In the genomic region with DNA sequence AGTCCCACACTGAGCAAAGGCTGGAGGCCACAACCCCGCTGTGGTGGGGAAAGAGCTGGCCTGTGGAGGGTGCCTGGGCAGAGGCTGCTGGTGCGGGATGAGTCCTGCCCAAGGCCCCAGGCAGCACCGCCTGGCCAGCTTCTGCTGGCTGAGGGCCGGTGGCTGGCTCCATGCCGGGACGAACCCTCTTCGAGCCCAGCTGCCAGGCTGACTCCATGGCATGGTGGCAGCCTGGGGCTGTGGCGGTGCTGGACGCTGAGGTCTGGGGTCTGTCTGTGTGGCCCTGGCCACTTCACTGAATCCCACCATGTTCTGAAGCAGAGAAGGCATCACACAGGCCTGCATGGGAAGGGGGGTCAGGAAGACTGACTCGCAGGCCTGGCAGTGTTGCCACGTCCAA, we compare ENCODE assay signal across 24 mouse cellular contexts. TPM values are rescaled to one million over a fixed set of nuclear protein-coding genes. Genes with fewer than 3 reads are reported as not detected.
A peak's percentile ranks its signal among the peaks of the same experiment; 100 is the strongest.
DNase-seq lines count a peak whose midpoint lies in the region; ATAC-seq lines count a peak whose summit lies in the region.
"Had no signal": no experiment of that assay in that cellular context is flagged by ENCODE, and none has a peak within 500 bp of the region (broad histone marks: within the 10 kb centered on the region; RNA-seq: fewer than 3 reads in every experiment).

No protein-coding gene starts in this region.

- H3K9ac ChIP-seq in liver, embryonic 11.5 days (ENCODE audit: low read depth, low read length), result no peak overlapping the region; the same call in 1 of the 2 replicates
- H3K9ac ChIP-seq in liver, embryonic 12.5 days, result no peak overlapping the region
- H3K9ac ChIP-seq: heart, embryonic 15.5 days; hindbrain, embryonic 13.5 days; limb, embryonic 13.5 days; midbrain, embryonic 15.5 days had no signal

- intact Hi-C loops in heart, postnatal 14 days (cut with DNase I), result no loop called here

- no peaks in the 10 kb centered on the region for H3K9me3 ChIP-seq in liver, embryonic 11.5 days (ENCODE audit: control insufficient read depth, low read length)
- H3K9me3 ChIP-seq in liver, embryonic 12.5 days (replicated peaks), result no peaks in the 10 kb centered on the region
- H3K9me3 ChIP-seq: heart, embryonic 15.5 days; hindbrain, embryonic 13.5 days; limb, embryonic 13.5 days; megakaryocyte, embryonic 14.5 days; midbrain, embryonic 15.5 days had no signal

- H3K4me3 ChIP-seq in liver, embryonic 11.5 days (ENCODE audit: low read depth, low read length), result no peak overlapping the region
- no peak overlapping the region for H3K4me3 ChIP-seq in liver, embryonic 12.5 days
- H3K4me3 ChIP-seq: heart, embryonic 15.5 days; hindbrain, embryonic 13.5 days; limb, embryonic 13.5 days; megakaryocyte, embryonic 14.5 days; midbrain, embryonic 15.5 days had no signal

- no peaks in the 10 kb centered on the region for H3K4me1 ChIP-seq in liver, embryonic 11.5 days (replicated peaks; ENCODE audit: control insufficient read depth, insufficient read depth, low read length)
- no peaks in the 10 kb centered on the region for H3K4me1 ChIP-seq in liver, embryonic 12.5 days
- H3K4me1 ChIP-seq: hindbrain, embryonic 13.5 days; limb, embryonic 13.5 days; midbrain, embryonic 15.5 days had no signal

- DNase-seq in adrenal gland, adult 2 months, result peak; percentile 1
- DNase-seq in adrenal gland, postnatal 14 days, result no peak
- peak; percentile 81 for DNase-seq in heart, adult 11 months
- no peak for DNase-seq in heart, postnatal 14 days
- peak; percentile 24 for DNase-seq in liver, embryonic 11.5 days (ENCODE audit: low spot score)
- DNase-seq in spleen, postnatal 14 days (ENCODE audit: low spot score in 2 of 2), result no peak
- DNase-seq: adrenal gland, postnatal 25 days; heart, adult 18-20 months; layer of hippocampus, adult 9-11 months; lung, postnatal 14 days; retina, postnatal 1 day; thymus, postnatal 14 days had no signal

- H3K27me3 ChIP-seq in liver, embryonic 11.5 days (replicated peaks; ENCODE audit: control insufficient read depth, insufficient read depth, low read length), result no peaks in the 10 kb centered on the region
- peaks cover 6% of the 10 kb centered on the region; the same call in 1 of the 2 replicates for H3K27me3 ChIP-seq in liver, embryonic 12.5 days (replicated peaks)
- H3K27me3 ChIP-seq: heart, embryonic 15.5 days; hindbrain, embryonic 13.5 days; limb, embryonic 13.5 days; midbrain, embryonic 15.5 days had no signal

- no peak for ATAC-seq in liver, embryonic 11.5 days (replicated peaks; ENCODE audit: low FRiP score)
- no peak for ATAC-seq in liver, embryonic 12.5 days
- 0 out of 2 replicates have a peak, but pooled peaks have one; percentile 17 for ATAC-seq in erythroid progenitor cell, adult 5-6 weeks (replicated peaks; ENCODE audit: low FRiP score, poor library complexity, severe bottlenecking)
- ATAC-seq: forebrain, embryonic 14.5 days; midbrain, embryonic 15.5 days had no signal

- no peak overlapping the region for H3K27ac ChIP-seq in liver, embryonic 11.5 days (ENCODE audit: low read depth, low read length)
- H3K27ac ChIP-seq in liver, embryonic 12.5 days, result no peak overlapping the region
- H3K27ac ChIP-seq: heart, embryonic 15.5 days; hindbrain, embryonic 13.5 days; limb, embryonic 13.5 days; midbrain, embryonic 15.5 days had no signal

- peaks cover 48% of the 10 kb centered on the region for H3K36me3 ChIP-seq in liver, embryonic 11.5 days (ENCODE audit: control insufficient read depth, insufficient read depth, low read length)
- H3K36me3 ChIP-seq in liver, embryonic 12.5 days, result peaks cover 67% of the 10 kb centered on the region

- H3K4me2 ChIP-seq in liver, embryonic 11.5 days, result no peak overlapping the region
- H3K4me2 ChIP-seq in liver, embryonic 12.5 days, result no peak overlapping the region
- H3K4me2 ChIP-seq: heart, embryonic 15.5 days; hindbrain, embryonic 13.5 days; limb, embryonic 13.5 days; midbrain, embryonic 15.5 days had no signal

- 88% methylated on average over 11 of the region's 11 CpGs for WGBS in liver, embryonic 11.5 days
- WGBS in liver, embryonic 12.5 days (ENCODE audit: insufficient replicate concordance), result 87% methylated on average over 11 of the region's 11 CpGs

RNA-seq across cellular contexts. Expression of a gene that starts 7.2 kb away (rescaled TPM):
- 10 to 100 TPM; 30.3 to 34.7 TPM for total RNA-seq in adrenal gland, adult 2 months (2021)
- 33.5 and 44.3 TPM in 2 replicates for polyA plus RNA-seq in adrenal gland, adult 2 months (2012; rRNA removed)
- total RNA-seq in adrenal gland, postnatal 14 days (2021), result 16.6 and 19.3 TPM in 2 replicates
- 1 to 10 TPM; 2.4 to 3.1 TPM for total RNA-seq in heart, postnatal 14 days (2021)
- polyA plus RNA-seq in liver, embryonic 11.5 days (2014; fragmentation: Nextera tagmentation; extraction: Ambion mirVana), result 27.1 and 30.1 TPM in 2 replicates
- 18.0 and 19.9 TPM in 2 replicates for polyA plus RNA-seq in liver, embryonic 12.5 days (2016; fragmentation: Nextera tagmentation; extraction: Ambion mirVana)
- total RNA-seq in erythroid progenitor cell, adult 5-6 weeks (2015; ENCODE audit: low replicate concordance), result 2.5 TPM in 1 of 2 replicates, not detected in the other
- total RNA-seq in erythroid progenitor cell, adult 5-6 weeks (2017; ENCODE audit: low replicate concordance), result not detected in 2 replicates

RNA-seq across cellular contexts. Expression of a gene that starts 14.3 kb away (rescaled TPM):
- 10 to 100 TPM; 26.7 to 30.9 TPM for total RNA-seq in adrenal gland, adult 2 months (2021)
- polyA plus RNA-seq in adrenal gland, adult 2 months (2012; rRNA removed), result 150 and 154 TPM in 2 replicates
- 29.1 and 40.7 TPM in 2 replicates for total RNA-seq in adrenal gland, postnatal 14 days (2021)
- total RNA-seq in heart, postnatal 14 days (2021), result 10 to 100 TPM in 1 of 2 experiments, 1 to 10 TPM in 1; 9.2 to 12.4 TPM
- 33.1 and 36.5 TPM in 2 replicates for polyA plus RNA-seq in liver, embryonic 11.5 days (2014; fragmentation: Nextera tagmentation; extraction: Ambion mirVana)
- polyA plus RNA-seq in liver, embryonic 12.5 days (2016; fragmentation: Nextera tagmentation; extraction: Ambion mirVana), result 20.1 and 20.5 TPM in 2 replicates
- total RNA-seq in erythroid progenitor cell, adult 5-6 weeks (2015; ENCODE audit: low replicate concordance), result not detected in 2 replicates
- total RNA-seq in erythroid progenitor cell, adult 5-6 weeks (2017; ENCODE audit: low replicate concordance), result 0.77 TPM in 1 of 2 replicates, not detected in the other

RNA-seq across cellular contexts. Expression of a gene that starts 46.4 kb away (rescaled TPM):
- total RNA-seq in adrenal gland, adult 2 months (2021), result not detected
- polyA plus RNA-seq in adrenal gland, adult 2 months (2012; rRNA removed), result not detected in 2 replicates
- total RNA-seq in adrenal gland, postnatal 14 days (2021), result not detected in 2 replicates
- total RNA-seq in heart, postnatal 14 days (2021), result not detected
- not detected in 2 replicates for polyA plus RNA-seq in liver, embryonic 11.5 days (2014; fragmentation: Nextera tagmentation; extraction: Ambion mirVana)
- polyA plus RNA-seq in liver, embryonic 12.5 days (2016; fragmentation: Nextera tagmentation; extraction: Ambion mirVana), result not detected in 2 replicates
- total RNA-seq in erythroid progenitor cell, adult 5-6 weeks (2015; ENCODE audit: low replicate concordance), result not detected in 2 replicates
- total RNA-seq in erythroid progenitor cell, adult 5-6 weeks (2017; ENCODE audit: low replicate concordance), result not detected in 2 replicates
- total RNA-seq: adrenal gland, postnatal 25 days; gastrocnemius, adult 18-20 months; heart, adult 18-20 months; neutrophil, adult 5-6 weeks had no signal
- polyA plus RNA-seq: forebrain, embryonic 14.5 days; heart, embryonic 15.5 days; hindbrain, embryonic 13.5 days; limb, embryonic 13.5 days; liver, embryonic 16.5 days; midbrain, embryonic 15.5 days; small intestine, adult 2 months had no signal

Comparison
In these comparisons a context has a peak if more than half of its experiments do, and no peak if none do; other contexts are left out.
1. DNase-seq: peak in adrenal gland, adult 2 months (single experiment), heart, adult 11 months (single experiment) and liver, embryonic 11.5 days (single experiment); none in adrenal gland, postnatal 14 days (single experiment), heart, postnatal 14 days (0 of 2) and spleen, postnatal 14 days (0 of 2).
2. RNA of a gene that starts 14.3 kb away (total RNA-seq): 26.7 to 30.9 TPM in adrenal gland, adult 2 months, 29.1 to 40.7 TPM in adrenal gland, postnatal 14 days and 9.2 to 12.4 TPM in heart, postnatal 14 days; 0.77 TPM in erythroid progenitor cell, adult 5-6 weeks; every median in the first group is over 4 times any median in the second.